Mouse (Mus musculus) neural tube, embryonic 12.5 days (tissue): ENCODE results near the gene Fxyd5. TPM values are rescaled to one million over a fixed set of nuclear protein-coding genes. Genes with fewer than 3 reads are reported as not detected.

Experiments used
- ATAC-seq: fragments of 200-750 bp; cut with Nextera tagmentation; 2 replicates; pipeline ENCODE4 v1.8.0; 2017; ENCODE audit warnings: low read depth, mild to moderate bottlenecking, moderate TSS enrichment, moderate library complexity; ENCODE audit not compliant: low FRiP score
- H3K27ac ChIP-seq: fragments of 300-500 bp; sonication (generic); 2 replicates; pipeline ENCODE4 v1.5.1; 2016
- H3K27me3 ChIP-seq: fragments of 300-500 bp; sonication (generic); replicated peaks from 2 replicates; pipeline ENCODE4 v1.6.1; 2016; ENCODE audit warnings: mild to moderate bottlenecking
- H3K36me3 ChIP-seq: fragments of 300-500 bp; sonication (generic); 2 replicates; pipeline ENCODE4 v1.6.1; 2016; ENCODE audit warnings: mild to moderate bottlenecking
- H3K4me1 ChIP-seq: fragments of 300-500 bp; sonication (generic); 2 replicates; pipeline ENCODE4 v1.6.1; 2016
- H3K4me2 ChIP-seq: fragments of 300-500 bp; sonication (generic); replicated peaks from 2 replicates; pipeline ENCODE4 v1.6.1; 2016; ENCODE audit warnings: mild to moderate bottlenecking
- H3K4me3 ChIP-seq: fragments of 300-500 bp; sonication (generic); 2 replicates; pipeline ENCODE4 v1.5.1; 2016
- H3K9ac ChIP-seq: fragments of 300-500 bp; sonication (generic); 2 replicates; pipeline ENCODE4 v1.6.1; 2016; ENCODE audit warnings: mild to moderate bottlenecking
- H3K9me3 ChIP-seq: fragments of 300-500 bp; sonication (generic); 2 replicates; pipeline ENCODE4 v1.6.1; 2016; ENCODE audit warnings: mild to moderate bottlenecking
- WGBS: fragments of 180-500 bp; shearing (Covaris S2); methylation state at CpG from one replicate; pipeline ENCODE4 v1.1.7; 2016; 5-methylcytosine and 5-hydroxymethylcytosine counted together
- polyA plus RNA-seq: library from polyadenylated mRNA; unstranded; fragments of >200 nt; fragmentation: Nextera tagmentation; extraction: Ambion mirVana; gene quantifications from 2 replicates; pipeline ENCODE4 v1.2.1, GENCODE M21; 2016

Fxyd5 gene
- polyA plus RNA-seq, 1 experiment from 2014 or later, result 15.4 TPM

- H3K4me2 ChIP-seq, result no peak overlapping the region
- no peak overlapping the region for H3K4me3 ChIP-seq
- no peak for ATAC-seq
- H3K27ac ChIP-seq, result no peak overlapping the region
- H3K27me3 ChIP-seq, result peaks cover 16% of the 10 kb centered on the region
- peaks cover 5% of the 10 kb centered on the region for H3K4me1 ChIP-seq
- H3K36me3 ChIP-seq, result no peaks in the 10 kb centered on the region
- H3K9ac ChIP-seq, result no peak overlapping the region
- 84% methylated on average over 7 of the region's 7 CpGs for WGBS
- H3K9me3 ChIP-seq, result no peaks in the 10 kb centered on the region
Observed at GRCm38 (mm10) chr7:31036917-31037316, 5.4 kb downstream of the Fxyd5 start.

- no peak overlapping the region for H3K4me3 ChIP-seq
- no peaks in the 10 kb centered on the region for H3K36me3 ChIP-seq
- ATAC-seq, result no peak
- no peaks in the 10 kb centered on the region for H3K9me3 ChIP-seq
- H3K27me3 ChIP-seq, result no peaks in the 10 kb centered on the region
- H3K9ac ChIP-seq, result no peak overlapping the region
- no peaks in the 10 kb centered on the region for H3K4me1 ChIP-seq
- 82% methylated on average over 11 of the region's 11 CpGs for WGBS
- H3K27ac ChIP-seq, result no peak overlapping the region
- H3K4me2 ChIP-seq, result no peak overlapping the region
Observed at GRCm38 (mm10) chr7:31035291-31035690, 7.0 kb downstream of the Fxyd5 start.

GRCm38 (mm10) chr7:31034789-31035188 is 7.5 kb downstream of the Fxyd5 start:
- no peak for ATAC-seq
- H3K27me3 ChIP-seq, result no peaks in the 10 kb centered on the region
- no peaks in the 10 kb centered on the region for H3K36me3 ChIP-seq
- 71% methylated on average over 11 of the region's 11 CpGs for WGBS
- H3K9ac ChIP-seq, result no peak overlapping the region
- H3K9me3 ChIP-seq, result no peaks in the 10 kb centered on the region
- H3K4me3 ChIP-seq, result no peak overlapping the region
- H3K27ac ChIP-seq, result no peak overlapping the region
- no peaks in the 10 kb centered on the region for H3K4me1 ChIP-seq
- no peak overlapping the region for H3K4me2 ChIP-seq

GRCm38 (mm10) chr7:31033409-31034165 is 8.7 kb downstream of the Fxyd5 start:
- no peak for ATAC-seq
- Histone ChIP-seq H3K27ac (no peak overlapping the region), H3K36me3 (no peaks in the 10 kb centered on the region), H3K4me3 (no peak overlapping the region), H3K9ac (no peak overlapping the region), H3K4me2 (no peak overlapping the region), H3K9me3 (no peaks in the 10 kb centered on the region; the same call in 1 of the 2 replicates), H3K27me3 (no peaks in the 10 kb centered on the region), H3K4me1 (no peaks in the 10 kb centered on the region)
- 75% methylated on average over 9 of the region's 9 CpGs for WGBS

GRCm38 (mm10) chr7:31031731-31032130 is 10.6 kb downstream of the Fxyd5 start:
- Histone ChIP-seq H3K27me3 (no peaks in the 10 kb centered on the region), H3K36me3 (no peaks in the 10 kb centered on the region), H3K4me2 (no peak overlapping the region), H3K27ac (no peak overlapping the region), H3K9ac (no peak overlapping the region), H3K4me1 (no peaks in the 10 kb centered on the region), H3K9me3 (no peaks in the 10 kb centered on the region; the same call in 1 of the 2 replicates), H3K4me3 (no peak overlapping the region)
- WGBS, result 85% methylated on average over 7 of the region's 7 CpGs
- no peak for ATAC-seq

- no peaks in the 10 kb centered on the region for H3K36me3 ChIP-seq
- H3K9ac ChIP-seq, result no peak overlapping the region
- WGBS, result 76% methylated on average over 2 of the region's 2 CpGs
- H3K27me3 ChIP-seq, result no peaks in the 10 kb centered on the region
- no peaks in the 10 kb centered on the region for H3K4me1 ChIP-seq
- no peak overlapping the region for H3K4me2 ChIP-seq
- no peak overlapping the region for H3K27ac ChIP-seq
- no peak for ATAC-seq
- H3K4me3 ChIP-seq, result no peak overlapping the region
- H3K9me3 ChIP-seq, result no peaks in the 10 kb centered on the region; the same call in 1 of the 2 replicates
Observed at GRCm38 (mm10) chr7:31030717-31031116, 11.6 kb downstream of the Fxyd5 start.

GRCm38 (mm10) chr7:31028609-31029008 is 13.7 kb downstream of the Fxyd5 start:
- WGBS, result 75% methylated on average over 8 of the region's 8 CpGs
- Histone ChIP-seq H3K4me3 (no peak overlapping the region), H3K4me2 (no peak overlapping the region), H3K36me3 (no peaks in the 10 kb centered on the region), H3K27ac (no peak overlapping the region), H3K27me3 (no peaks in the 10 kb centered on the region), H3K9me3 (no peaks in the 10 kb centered on the region; the same call in 1 of the 2 replicates), H3K4me1 (no peaks in the 10 kb centered on the region), H3K9ac (no peak overlapping the region)
- no peak for ATAC-seq

GRCm38 (mm10) chr7:31017104-31017901 is 25.0 kb downstream of the Fxyd5 start:
- no peaks in the 10 kb centered on the region for H3K4me1 ChIP-seq
- no peak overlapping the region for H3K4me2 ChIP-seq
- 54% methylated on average over 10 of the region's 10 CpGs for WGBS
- H3K27me3 ChIP-seq, result no peaks in the 10 kb centered on the region
- H3K4me3 ChIP-seq, result no peak overlapping the region
- no peak overlapping the region for H3K27ac ChIP-seq
- H3K9ac ChIP-seq, result no peak overlapping the region
- H3K9me3 ChIP-seq, result no peaks in the 10 kb centered on the region
- no peak for ATAC-seq
- H3K36me3 ChIP-seq, result no peaks in the 10 kb centered on the region

- WGBS, result 83% methylated on average over 5 of the region's 5 CpGs
- H3K27ac ChIP-seq, result no peak overlapping the region
- no peak overlapping the region for H3K4me2 ChIP-seq
- H3K9me3 ChIP-seq, result no peaks in the 10 kb centered on the region
- ATAC-seq, result no peak
- H3K4me3 ChIP-seq, result no peak overlapping the region
- no peaks in the 10 kb centered on the region for H3K4me1 ChIP-seq
- H3K36me3 ChIP-seq, result no peaks in the 10 kb centered on the region
- H3K9ac ChIP-seq, result no peak overlapping the region
- H3K27me3 ChIP-seq, result no peaks in the 10 kb centered on the region
Observed at GRCm38 (mm10) chr7:31012971-31013370, 29.3 kb downstream of the Fxyd5 start.

- no peaks in the 10 kb centered on the region for H3K9me3 ChIP-seq
- H3K4me3 ChIP-seq, result no peak overlapping the region
- no peaks in the 10 kb centered on the region for H3K4me1 ChIP-seq
- H3K4me2 ChIP-seq, result no peak overlapping the region
- ATAC-seq, result no peak
- no peak overlapping the region for H3K27ac ChIP-seq
- 40% methylated on average over 3 of the region's 3 CpGs for WGBS
- H3K36me3 ChIP-seq, result no peaks in the 10 kb centered on the region
- H3K9ac ChIP-seq, result no peak overlapping the region
- no peaks in the 10 kb centered on the region for H3K27me3 ChIP-seq
Observed at GRCm38 (mm10) chr7:31008889-31009288, 33.4 kb downstream of the Fxyd5 start.

GRCm38 (mm10) chr7:31008175-31008574 is 34.1 kb downstream of the Fxyd5 start:
- 47% methylated on average over 1 of the region's 1 CpGs for WGBS

GRCm38 (mm10) chr7:31007775-31008174 is 34.5 kb downstream of the Fxyd5 start:
- Histone ChIP-seq H3K36me3 (no peaks in the 10 kb centered on the region), H3K4me1 (no peaks in the 10 kb centered on the region), H3K4me3 (no peak overlapping the region), H3K9ac (no peak overlapping the region), H3K9me3 (no peaks in the 10 kb centered on the region), H3K27ac (no peak overlapping the region), H3K27me3 (no peaks in the 10 kb centered on the region), H3K4me2 (no peak overlapping the region)
- ATAC-seq, result no peak
- WGBS, result 83% methylated on average over 1 of the region's 1 CpGs

More at GRCm38 (mm10) chr7:31008175-31008574, 34.1 kb downstream of the Fxyd5 start:
- H3K27ac ChIP-seq, result no peak overlapping the region
- no peaks in the 10 kb centered on the region for H3K9me3 ChIP-seq
- H3K4me2 ChIP-seq, result no peak overlapping the region
- no peaks in the 10 kb centered on the region for H3K36me3 ChIP-seq
- H3K4me3 ChIP-seq, result no peak overlapping the region
- H3K27me3 ChIP-seq, result no peaks in the 10 kb centered on the region
- no peak overlapping the region for H3K9ac ChIP-seq
- no peak for ATAC-seq
- no peaks in the 10 kb centered on the region for H3K4me1 ChIP-seq
